Mouse (Mus musculus): ENCODE measurements around the gene Tmem108. TPM values are rescaled to one million over a fixed set of nuclear protein-coding genes. Genes with fewer than 3 reads are reported as not detected.

Tmem108 gene
- polyA plus RNA-seq, 1 experiment from 2014 or later: 33.2 TPM

DNA sequence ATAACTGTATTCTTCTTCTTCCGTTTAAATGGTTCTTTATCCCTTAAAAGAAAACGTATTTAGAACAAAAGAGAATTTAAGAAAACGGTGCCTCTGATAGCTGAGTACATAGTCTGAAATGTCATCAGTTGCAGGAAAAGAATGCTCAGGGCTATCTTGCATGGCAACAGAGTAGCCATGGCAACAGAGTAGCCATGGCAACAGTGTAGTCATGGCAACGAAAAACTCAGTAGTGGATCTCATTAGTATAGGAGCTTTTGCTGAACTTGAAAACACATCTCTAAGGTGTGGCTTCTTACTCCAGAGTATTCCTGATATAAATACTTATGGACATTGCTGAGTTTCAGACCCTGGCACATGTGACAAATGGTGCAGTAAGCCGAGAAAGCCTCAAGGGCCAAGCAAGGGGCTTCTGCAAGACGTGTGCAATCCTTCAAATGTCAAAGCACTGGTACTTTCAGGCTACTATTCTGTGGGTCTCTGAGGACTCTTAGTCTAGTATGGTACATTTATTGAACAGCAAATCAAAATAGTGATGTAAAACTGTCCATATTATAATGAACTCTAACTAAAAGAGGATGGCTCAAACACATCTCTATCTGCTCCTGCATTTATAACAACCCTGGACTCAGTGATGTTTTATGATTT lies 166.3 kb downstream of the Tmem108 start:
- Histone ChIP-seq H3K27me3 (ENCODE audit: control insufficient read depth, insufficient read depth, low read length) (no peaks in the 10 kb centered on the region), H3K9ac (replicated peaks; ENCODE audit: low read length) (no peak overlapping the region), H3K36me3 (ENCODE audit: control insufficient read depth, insufficient read depth, low read length) (no peaks in the 10 kb centered on the region), H3K4me2 (ENCODE audit: low read length) (no peak overlapping the region), H3K4me1 (ENCODE audit: control insufficient read depth, insufficient read depth, low read length) (peaks cover 34% of the 10 kb centered on the region), H3K4me3 (replicated peaks; ENCODE audit: low read depth, low read length) (no peak overlapping the region), H3K9me3 (ENCODE audit: control insufficient read depth, low read length) (no peaks in the 10 kb centered on the region), H3K27ac (replicated peaks; ENCODE audit: low read depth, low read length) (peak overlapping the region; percentile 73)
- WGBS: 10% methylated on average over 6 of the region's 6 CpGs
- DNase-seq (peak; percentile 96), ATAC-seq (ENCODE audit: low FRiP score, low TSS enrichment) (peak; percentile 86)

DNA sequence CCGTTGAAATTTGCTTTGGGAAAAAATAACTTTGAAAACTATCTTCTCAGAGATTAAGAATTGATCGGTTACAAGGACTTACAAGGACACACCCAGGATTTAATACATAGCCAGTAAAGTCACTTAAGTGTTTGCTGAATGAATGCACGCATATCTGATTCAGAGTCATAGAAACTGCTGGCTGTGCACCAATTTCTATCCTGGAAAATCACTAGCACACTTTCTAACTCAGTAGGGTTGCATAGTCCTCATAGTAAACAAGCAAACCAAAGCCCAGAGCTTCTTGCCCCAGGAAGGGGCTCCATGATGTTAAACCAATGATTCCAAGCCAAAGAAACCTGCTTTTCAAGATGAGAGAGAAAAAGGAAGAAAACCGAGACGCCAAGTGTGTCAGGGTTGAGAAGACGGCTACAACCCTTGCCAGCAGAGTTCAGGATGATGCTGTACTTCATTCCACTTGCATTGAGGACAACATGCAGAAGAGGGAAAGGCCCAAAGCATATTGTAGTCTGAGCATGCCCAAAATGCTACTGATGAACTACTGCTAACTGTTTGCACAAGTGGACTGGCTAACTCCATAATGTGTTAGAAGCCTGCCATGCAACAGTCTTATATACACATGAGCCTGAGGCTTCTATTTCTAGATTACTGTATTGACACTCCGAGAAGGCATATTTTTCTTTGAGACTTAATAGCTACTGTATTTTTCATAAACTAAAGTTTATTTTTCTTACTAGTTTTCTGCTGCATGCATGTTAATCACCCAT lies 167.0 kb downstream of the Tmem108 start:
- Histone ChIP-seq H3K36me3 (ENCODE audit: control insufficient read depth, insufficient read depth, low read length) (no peaks in the 10 kb centered on the region), H3K4me2 (ENCODE audit: low read length) (0 out of 2 replicates have a peak overlapping the region, but pooled peaks have one; percentile 9), H3K4me3 (replicated peaks; ENCODE audit: low read depth, low read length) (no peak overlapping the region), H3K9me3 (ENCODE audit: control insufficient read depth, low read length) (no peaks in the 10 kb centered on the region), H3K27me3 (ENCODE audit: control insufficient read depth, insufficient read depth, low read length) (no peaks in the 10 kb centered on the region), H3K27ac (replicated peaks; ENCODE audit: low read depth, low read length) (peak overlapping the region; percentile 86), H3K4me1 (ENCODE audit: control insufficient read depth, insufficient read depth, low read length) (peaks cover 34% of the 10 kb centered on the region), H3K9ac (replicated peaks; ENCODE audit: low read length) (no peak overlapping the region)
- ATAC-seq (ENCODE audit: low FRiP score, low TSS enrichment): no peak
- 75% methylated on average over 7 of the region's 7 CpGs for WGBS
- DNase-seq: no peak

GRCm38 (mm10) chr9:103593079-103593478 lies 168.6 kb downstream of the Tmem108 start:
- peaks cover 34% of the 10 kb centered on the region for H3K4me1 ChIP-seq (ENCODE audit: control insufficient read depth, insufficient read depth, low read length)
- DNase-seq (peak; percentile 43), ATAC-seq (ENCODE audit: low FRiP score, low TSS enrichment) (no peak)
- no peaks in the 10 kb centered on the region for H3K36me3 ChIP-seq (ENCODE audit: control insufficient read depth, insufficient read depth, low read length)
- no peaks in the 10 kb centered on the region for H3K27me3 ChIP-seq (ENCODE audit: control insufficient read depth, insufficient read depth, low read length)
- H3K9ac ChIP-seq (replicated peaks; ENCODE audit: low read length): no peak overlapping the region
- H3K4me3 ChIP-seq (replicated peaks; ENCODE audit: low read depth, low read length): no peak overlapping the region
- no peak overlapping the region for H3K4me2 ChIP-seq (ENCODE audit: low read length)
- peak overlapping the region; percentile 66; the same call in 1 of the 2 replicates for H3K27ac ChIP-seq (replicated peaks; ENCODE audit: low read depth, low read length)
- 37% methylated on average over 4 of the region's 4 CpGs for WGBS
- H3K9me3 ChIP-seq (ENCODE audit: control insufficient read depth, low read length): no peaks in the 10 kb centered on the region

GRCm38 (mm10) chr9:103591962-103592361 lies 169.7 kb downstream of the Tmem108 start:
- Histone ChIP-seq H3K4me2 (ENCODE audit: low read length) (no peak overlapping the region), H3K9ac (replicated peaks; ENCODE audit: low read length) (no peak overlapping the region), H3K4me1 (ENCODE audit: control insufficient read depth, insufficient read depth, low read length) (peaks cover 34% of the 10 kb centered on the region), H3K4me3 (replicated peaks; ENCODE audit: low read depth, low read length) (no peak overlapping the region), H3K36me3 (ENCODE audit: control insufficient read depth, insufficient read depth, low read length) (no peaks in the 10 kb centered on the region), H3K27me3 (ENCODE audit: control insufficient read depth, insufficient read depth, low read length) (no peaks in the 10 kb centered on the region), H3K27ac (replicated peaks; ENCODE audit: low read depth, low read length) (no peak overlapping the region), H3K9me3 (ENCODE audit: control insufficient read depth, low read length) (0 out of 2 replicates have a peak, but pooled peaks cover under 1% of the 10 kb centered on the region)
- ATAC-seq (ENCODE audit: low FRiP score, low TSS enrichment) (no peak), DNase-seq (no peak)
- 93% methylated on average over 4 of the region's 4 CpGs for WGBS

DNA sequence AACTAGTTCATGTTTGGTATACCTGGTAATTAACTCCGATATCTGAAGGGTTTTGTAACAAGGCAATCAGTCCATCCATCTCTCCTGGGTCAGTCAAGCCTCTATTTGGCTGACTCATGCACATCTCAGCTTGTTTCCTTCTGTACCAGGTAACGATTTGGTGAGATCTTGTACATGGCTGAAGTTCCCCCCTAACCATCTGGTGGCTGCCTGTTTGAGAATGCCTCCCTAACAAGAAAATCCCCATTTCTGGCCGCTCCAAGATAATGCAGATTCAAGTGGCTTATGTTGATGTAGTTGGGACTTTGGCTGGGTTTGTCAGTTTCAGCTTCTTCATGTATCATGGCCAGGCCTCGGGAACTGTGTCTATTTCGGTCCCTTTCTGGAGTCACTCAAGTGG lies 170.8 kb downstream of the Tmem108 start:
- 94% methylated on average over 5 of the region's 5 CpGs for WGBS
- ATAC-seq (ENCODE audit: low FRiP score, low TSS enrichment) (no peak), DNase-seq (no peak)

DNA sequence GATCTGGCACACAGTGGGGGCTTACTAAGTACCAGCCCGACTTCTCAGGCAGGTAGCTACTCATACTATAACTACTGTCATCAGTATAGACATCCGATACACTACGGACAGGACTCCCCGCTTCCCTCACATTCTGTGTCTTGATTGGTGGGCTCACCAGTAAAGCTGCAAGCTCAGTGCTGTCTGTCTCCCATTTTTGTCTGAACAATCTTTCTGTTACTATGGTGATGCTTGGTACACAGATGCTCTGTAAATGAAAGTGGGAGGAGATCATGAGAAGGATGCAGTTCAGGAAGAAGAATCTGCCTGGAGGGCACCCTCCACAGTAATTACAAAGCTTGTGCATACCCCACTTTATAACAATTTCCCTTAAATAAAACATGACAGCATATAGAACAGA lies 176.8 kb downstream of the Tmem108 start:
- DNase-seq (peak; percentile 74), ATAC-seq (ENCODE audit: low FRiP score, low TSS enrichment) (peak; percentile 43; the same call in 1 of the 2 replicates)
- H3K4me2 ChIP-seq (ENCODE audit: low read length): no peak overlapping the region
- H3K4me1 ChIP-seq (ENCODE audit: control insufficient read depth, insufficient read depth, low read length): peaks cover 7% of the 10 kb centered on the region; the same call in 1 of the 2 replicates
- no peaks in the 10 kb centered on the region for H3K27me3 ChIP-seq (ENCODE audit: control insufficient read depth, insufficient read depth, low read length)
- no peaks in the 10 kb centered on the region for H3K36me3 ChIP-seq (ENCODE audit: control insufficient read depth, insufficient read depth, low read length)
- 51% methylated on average over 4 of the region's 4 CpGs for WGBS
- no peak overlapping the region for H3K9ac ChIP-seq (replicated peaks; ENCODE audit: low read length)
- H3K27ac ChIP-seq (replicated peaks; ENCODE audit: low read depth, low read length): peak overlapping the region; percentile 55; the same call in 1 of the 2 replicates
- no peak overlapping the region for H3K4me3 ChIP-seq (replicated peaks; ENCODE audit: low read depth, low read length)
- H3K9me3 ChIP-seq (ENCODE audit: control insufficient read depth, low read length): 0 out of 2 replicates have a peak, but pooled peaks cover 3% of the 10 kb centered on the region

More for the DNA sequence above, 170.8 kb downstream of the Tmem108 start:
- Histone ChIP-seq H3K4me2 (ENCODE audit: low read length) (no peak overlapping the region), H3K4me3 (replicated peaks; ENCODE audit: low read depth, low read length) (no peak overlapping the region), H3K27me3 (ENCODE audit: control insufficient read depth, insufficient read depth, low read length) (no peaks in the 10 kb centered on the region), H3K9ac (replicated peaks; ENCODE audit: low read length) (no peak overlapping the region), H3K9me3 (ENCODE audit: control insufficient read depth, low read length) (0 out of 2 replicates have a peak, but pooled peaks cover 3% of the 10 kb centered on the region), H3K4me1 (ENCODE audit: control insufficient read depth, insufficient read depth, low read length) (peaks cover 31% of the 10 kb centered on the region), H3K36me3 (ENCODE audit: control insufficient read depth, insufficient read depth, low read length) (no peaks in the 10 kb centered on the region), H3K27ac (replicated peaks; ENCODE audit: low read depth, low read length) (no peak overlapping the region)

- no peak overlapping the region for H3K4me2 ChIP-seq (ENCODE audit: low read length)
- WGBS: 91% methylated on average over 10 of the region's 10 CpGs
- H3K27me3 ChIP-seq (ENCODE audit: control insufficient read depth, insufficient read depth, low read length): no peaks in the 10 kb centered on the region
- no peak for DNase-seq
- no peak overlapping the region for H3K4me3 ChIP-seq (replicated peaks; ENCODE audit: low read depth, low read length)
- peaks cover 11% of the 10 kb centered on the region; the same call in 1 of the 2 replicates for H3K4me1 ChIP-seq (ENCODE audit: control insufficient read depth, insufficient read depth, low read length)
- no peaks in the 10 kb centered on the region for H3K36me3 ChIP-seq (ENCODE audit: control insufficient read depth, insufficient read depth, low read length)
- H3K27ac ChIP-seq (replicated peaks; ENCODE audit: low read depth, low read length): no peak overlapping the region
- H3K9me3 ChIP-seq (ENCODE audit: control insufficient read depth, low read length): 0 out of 2 replicates have a peak, but pooled peaks cover 3% of the 10 kb centered on the region
- H3K9ac ChIP-seq (replicated peaks; ENCODE audit: low read length): no peak overlapping the region
- no peak for ATAC-seq (ENCODE audit: low FRiP score, low TSS enrichment)
Observed at GRCm38 (mm10) chr9:103582249-103582961, 179.2 kb downstream of the Tmem108 start.

GRCm38 (mm10) chr9:103580621-103581020 lies 181.0 kb downstream of the Tmem108 start:
- DNase-seq: no peak
- 89% methylated on average over 6 of the region's 6 CpGs for WGBS
- H3K9ac ChIP-seq (replicated peaks; ENCODE audit: low read length): no peak overlapping the region
- H3K36me3 ChIP-seq (ENCODE audit: control insufficient read depth, insufficient read depth, low read length): no peaks in the 10 kb centered on the region
- H3K4me2 ChIP-seq (ENCODE audit: low read length): no peak overlapping the region
- no peak overlapping the region for H3K4me3 ChIP-seq (replicated peaks; ENCODE audit: low read depth, low read length)
- H3K27ac ChIP-seq (replicated peaks; ENCODE audit: low read depth, low read length): 0 out of 2 replicates have a peak overlapping the region, but pooled peaks have one; percentile 26
- no peaks in the 10 kb centered on the region for H3K27me3 ChIP-seq (ENCODE audit: control insufficient read depth, insufficient read depth, low read length)
- peaks cover 11% of the 10 kb centered on the region; the same call in 1 of the 2 replicates for H3K4me1 ChIP-seq (ENCODE audit: control insufficient read depth, insufficient read depth, low read length)
- no peak for ATAC-seq (ENCODE audit: low FRiP score, low TSS enrichment)
- H3K9me3 ChIP-seq (ENCODE audit: control insufficient read depth, low read length): no peaks in the 10 kb centered on the region
